Mouse (Mus musculus): ENCODE measurements at regions not wholly inside any gene's neighbourhood (a gene's known extent, or its start where the extent isn't known, plus 50 kb on each side); places are given as distances from the start of the nearest gene placed in this dataset.
A peak's percentile ranks its signal among the peaks of the same experiment; 100 is the strongest.

GRCm38 (mm10) chr8:30915601-30916171 lies 2512.8 kb upstream of the 5930422O12Rik start:
- Histone ChIP-seq H3K4me3 (peak overlapping the region; percentile 41), H3K27ac (peak overlapping the region; percentile 78), H3K27me3 (no peaks in the 10 kb centered on the region), H3K9me3 (no peaks in the 10 kb centered on the region), H3K4me1 (peaks cover 25% of the 10 kb centered on the region), H3K4me2 (peak overlapping the region; percentile 74), H3K9ac (peak overlapping the region; percentile 64), H3K36me3 (no peaks in the 10 kb centered on the region)
- WGBS: 10% methylated on average over 13 of the region's 13 CpGs
- peak; percentile 81; the same call in 1 of the 2 replicates for ATAC-seq (ENCODE audit: insufficient number of reproducible peaks, insufficient read depth, low FRiP score, low TSS enrichment, low read depth)

- no peak for ATAC-seq (ENCODE audit: insufficient number of reproducible peaks, insufficient read depth, low FRiP score, low TSS enrichment, low read depth)
- H3K36me3 ChIP-seq: no peaks in the 10 kb centered on the region
- peak overlapping the region; percentile 41 for H3K4me3 ChIP-seq
- 6% methylated on average over 12 of the region's 12 CpGs for WGBS
- peak overlapping the region; percentile 74 for H3K4me2 ChIP-seq
- H3K9ac ChIP-seq: peak overlapping the region; percentile 64
- H3K4me1 ChIP-seq: peaks cover 25% of the 10 kb centered on the region
- H3K27me3 ChIP-seq: no peaks in the 10 kb centered on the region
- peak overlapping the region; percentile 79 for H3K27ac ChIP-seq
- H3K9me3 ChIP-seq: no peaks in the 10 kb centered on the region
These were observed 2512.2 kb upstream of the 5930422O12Rik start for GRCm38 (mm10) chr8:30916184-30916751.

DNA sequence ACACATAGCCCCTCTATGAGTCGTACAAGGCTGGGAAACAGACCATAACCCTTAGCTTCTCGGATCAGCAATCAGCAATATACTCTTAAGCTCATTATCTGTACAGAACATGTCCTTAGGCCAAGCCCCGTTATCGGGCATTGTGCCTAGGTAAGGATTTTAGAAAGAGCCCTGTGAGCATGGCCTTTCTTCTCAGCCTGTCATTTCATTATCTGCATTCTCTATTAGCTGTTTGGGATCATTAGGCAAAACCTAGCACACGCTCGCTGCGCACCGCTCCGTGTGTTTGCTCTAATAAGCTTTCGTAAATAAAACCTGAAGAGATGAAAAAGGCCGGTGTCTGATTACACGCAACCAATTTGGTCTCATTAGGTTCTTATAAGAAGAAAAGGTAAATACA lies 2507.1 kb upstream of the 5930422O12Rik start:
- Histone ChIP-seq H3K27ac (no peak overlapping the region), H3K4me2 (no peak overlapping the region), H3K4me1 (peaks cover 7% of the 10 kb centered on the region), H3K9me3 (no peaks in the 10 kb centered on the region), H3K36me3 (no peaks in the 10 kb centered on the region), H3K9ac (no peak overlapping the region), H3K27me3 (0 out of 2 replicates have a peak, but pooled peaks cover 4% of the 10 kb centered on the region), H3K4me3 (no peak overlapping the region)
- 82% methylated on average over 12 of the region's 12 CpGs for WGBS
- no peak for ATAC-seq (ENCODE audit: insufficient number of reproducible peaks, insufficient read depth, low FRiP score, low TSS enrichment, low read depth)

DNA sequence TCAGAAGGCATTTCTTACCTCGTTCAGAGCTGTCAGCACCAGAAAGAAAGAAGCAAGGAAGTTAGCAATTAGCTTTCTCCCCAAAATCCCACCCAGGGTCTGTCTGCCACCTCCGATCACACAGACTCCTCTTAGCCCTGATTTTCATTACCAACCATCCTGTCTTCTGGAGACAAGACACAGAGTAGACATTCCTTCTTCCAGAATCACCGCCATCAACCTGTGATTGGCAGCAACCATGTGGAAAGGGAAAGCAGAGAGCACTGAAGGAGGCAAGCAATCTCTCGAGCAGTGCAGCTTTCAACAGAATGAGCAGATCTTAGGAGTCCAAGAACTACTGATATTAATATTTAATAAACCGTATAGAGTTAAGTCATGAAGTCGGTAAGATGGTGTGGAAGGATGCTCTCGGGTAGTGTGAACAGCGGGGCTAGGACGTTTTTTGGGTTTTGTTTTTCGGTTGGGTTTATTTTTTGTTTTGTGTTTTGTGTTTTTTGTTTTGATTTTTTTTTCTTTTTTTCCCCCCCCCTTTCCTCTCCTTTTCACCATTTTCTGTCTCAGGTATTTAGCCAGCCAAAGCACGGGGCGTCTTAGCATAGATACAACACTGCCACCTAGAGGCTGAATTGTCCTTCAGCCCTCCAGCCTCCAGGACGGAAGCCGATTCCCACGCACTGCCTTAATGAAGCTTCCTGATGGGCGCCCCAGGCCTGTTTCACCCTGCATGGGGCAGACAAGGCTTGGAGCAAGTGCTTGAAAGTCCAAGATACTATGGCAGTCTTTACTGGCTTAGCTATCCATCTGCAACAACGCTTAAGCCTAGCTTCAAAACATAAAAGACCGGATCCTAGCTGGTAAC lies 2505.0 kb upstream of the 5930422O12Rik start:
- Histone ChIP-seq H3K4me1 (no peaks in the 10 kb centered on the region), H3K4me3 (peak overlapping the region; percentile 22; the same call in 1 of the 2 replicates), H3K27ac (0 out of 2 replicates have a peak overlapping the region, but pooled peaks have one; percentile 3), H3K9me3 (no peaks in the 10 kb centered on the region), H3K27me3 (0 out of 2 replicates have a peak, but pooled peaks cover 4% of the 10 kb centered on the region), H3K9ac (no peak overlapping the region), H3K36me3 (no peaks in the 10 kb centered on the region), H3K4me2 (peak overlapping the region; percentile 47)
- 30% methylated on average over 18 of the region's 18 CpGs for WGBS
- ATAC-seq (ENCODE audit: insufficient number of reproducible peaks, insufficient read depth, low FRiP score, low TSS enrichment, low read depth): 0 out of 2 replicates have a peak, but pooled peaks have one; percentile 67

DNA sequence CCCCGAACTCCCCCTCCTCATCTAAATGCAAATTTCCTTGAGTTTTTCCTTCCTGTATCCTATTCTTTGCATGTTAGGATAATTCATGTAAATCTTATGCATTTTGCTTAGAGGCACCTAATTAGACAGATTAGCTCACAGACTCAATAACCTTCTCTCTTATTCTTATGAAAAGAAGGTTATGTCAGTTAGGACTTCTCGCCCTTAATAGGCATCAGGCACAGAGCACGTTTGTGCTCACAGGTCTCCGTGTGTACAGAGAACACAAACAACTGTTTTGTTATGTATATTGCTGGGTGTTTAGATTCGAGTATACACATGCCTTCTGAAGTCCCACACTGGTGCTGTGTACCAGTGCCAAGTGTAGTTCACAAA lies 2504.4 kb upstream of the 5930422O12Rik start:
- Histone ChIP-seq H3K9ac (no peak overlapping the region), H3K9me3 (no peaks in the 10 kb centered on the region), H3K4me3 (peak overlapping the region; percentile 22; the same call in 1 of the 2 replicates), H3K4me1 (no peaks in the 10 kb centered on the region), H3K4me2 (peak overlapping the region; percentile 47), H3K36me3 (no peaks in the 10 kb centered on the region), H3K27ac (no peak overlapping the region), H3K27me3 (0 out of 2 replicates have a peak, but pooled peaks cover 4% of the 10 kb centered on the region)
- no peak for ATAC-seq (ENCODE audit: insufficient number of reproducible peaks, insufficient read depth, low FRiP score, low TSS enrichment, low read depth)
- WGBS: 25% methylated on average over 5 of the region's 5 CpGs

- 57% methylated on average over 6 of the region's 6 CpGs for WGBS
- H3K4me1 ChIP-seq: no peaks in the 10 kb centered on the region
- 0 out of 2 replicates have a peak, but pooled peaks cover 4% of the 10 kb centered on the region for H3K27me3 ChIP-seq
- no peaks in the 10 kb centered on the region for H3K9me3 ChIP-seq
- H3K4me3 ChIP-seq: no peak overlapping the region
- H3K9ac ChIP-seq: no peak overlapping the region
- H3K36me3 ChIP-seq: no peaks in the 10 kb centered on the region
- no peak for ATAC-seq (ENCODE audit: insufficient number of reproducible peaks, insufficient read depth, low FRiP score, low TSS enrichment, low read depth)
- H3K4me2 ChIP-seq: no peak overlapping the region
- no peak overlapping the region for H3K27ac ChIP-seq
These were observed 2503.9 kb upstream of the 5930422O12Rik start for GRCm38 (mm10) chr8:30924656-30925055.

DNA sequence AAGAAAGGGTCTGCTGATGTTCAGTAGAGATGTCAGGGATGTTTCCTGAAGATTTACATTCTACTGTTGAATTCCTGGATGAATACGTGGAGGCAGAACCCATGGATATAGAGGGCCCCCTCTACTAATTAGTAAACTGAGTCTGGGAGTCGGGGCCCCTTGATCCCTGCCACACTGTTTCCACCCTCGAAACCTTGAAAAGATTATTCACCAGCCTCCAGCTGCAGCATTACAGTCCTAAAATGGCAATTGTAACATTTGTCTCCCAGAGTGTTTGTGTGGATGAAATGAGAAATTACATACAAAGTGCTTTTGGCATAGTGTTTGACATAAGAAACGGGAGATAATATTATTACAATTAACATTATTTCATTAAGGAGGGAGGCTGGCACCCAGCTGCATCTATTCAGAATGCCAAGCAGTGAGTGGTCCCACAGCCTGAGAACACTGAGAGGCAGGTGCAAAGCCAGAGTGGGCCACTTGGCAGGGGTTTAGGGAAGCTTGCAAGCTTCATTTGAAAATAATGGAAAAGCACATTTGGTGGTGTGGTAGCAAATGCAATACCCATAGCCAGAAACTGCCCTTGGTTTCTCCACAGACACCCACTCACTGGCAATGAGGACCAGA lies 2490.9 kb upstream of the 5930422O12Rik start:
- no peak overlapping the region for H3K4me2 ChIP-seq
- no peak overlapping the region for H3K9ac ChIP-seq
- no peaks in the 10 kb centered on the region for H3K9me3 ChIP-seq
- WGBS: 72% methylated on average over 4 of the region's 4 CpGs
- no peak overlapping the region for H3K27ac ChIP-seq
- H3K4me3 ChIP-seq: no peak overlapping the region
- no peaks in the 10 kb centered on the region for H3K27me3 ChIP-seq
- H3K36me3 ChIP-seq: no peaks in the 10 kb centered on the region
- peaks cover 12% of the 10 kb centered on the region for H3K4me1 ChIP-seq
- no peak for ATAC-seq (ENCODE audit: insufficient number of reproducible peaks, insufficient read depth, low FRiP score, low TSS enrichment, low read depth)

- no peak for ATAC-seq (ENCODE audit: insufficient number of reproducible peaks, insufficient read depth, low FRiP score, low TSS enrichment, low read depth)
- H3K9me3 ChIP-seq: no peaks in the 10 kb centered on the region
These were observed 2487.6 kb upstream of the 5930422O12Rik start for GRCm38 (mm10) chr8:30940901-30941300.

DNA sequence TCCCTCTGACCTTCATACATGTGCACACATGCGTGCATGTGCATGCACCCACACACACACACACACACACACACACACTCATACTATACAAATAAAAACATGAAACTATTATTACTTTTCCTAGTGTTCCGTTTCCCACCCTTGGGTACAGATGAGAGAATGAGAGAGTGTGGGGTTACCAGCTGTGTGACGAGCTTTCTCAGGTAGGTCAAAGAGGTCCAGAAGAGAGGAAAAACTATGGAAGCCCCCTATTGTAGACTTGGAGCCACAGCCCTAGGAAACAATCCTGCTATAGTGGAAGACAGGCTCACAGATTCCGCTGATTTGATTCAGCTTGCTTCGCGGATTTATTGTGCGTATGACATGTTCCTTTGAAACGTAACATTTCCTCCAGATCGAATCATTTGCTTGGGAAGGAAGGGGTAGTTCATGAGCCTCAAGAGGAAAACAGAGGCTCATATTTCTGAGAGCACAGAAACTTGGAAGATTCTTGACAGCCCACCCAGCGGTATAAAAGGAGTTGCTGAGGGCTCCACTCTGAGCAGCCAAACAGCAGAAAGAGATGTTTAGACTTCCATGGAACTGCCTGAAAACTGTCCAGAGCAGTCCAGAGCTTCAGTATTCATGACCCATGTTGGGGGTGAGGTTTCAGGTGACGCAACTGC lies 2486.9 kb upstream of the 5930422O12Rik start:
- peak overlapping the region; percentile 51 for H3K27ac ChIP-seq
- 44% methylated on average over 11 of the region's 11 CpGs for WGBS
- no peaks in the 10 kb centered on the region for H3K9me3 ChIP-seq
- peak overlapping the region; percentile 5; the same call in 1 of the 2 replicates for H3K4me2 ChIP-seq
- H3K27me3 ChIP-seq: no peaks in the 10 kb centered on the region
- H3K4me3 ChIP-seq: no peak overlapping the region
- peaks cover 17% of the 10 kb centered on the region for H3K4me1 ChIP-seq
- no peak for ATAC-seq (ENCODE audit: insufficient number of reproducible peaks, insufficient read depth, low FRiP score, low TSS enrichment, low read depth)
- H3K9ac ChIP-seq: no peak overlapping the region
- H3K36me3 ChIP-seq: no peaks in the 10 kb centered on the region

More at GRCm38 (mm10) chr8:30940901-30941300, 2487.6 kb upstream of the 5930422O12Rik start:
- no peaks in the 10 kb centered on the region for H3K27me3 ChIP-seq
- no peak overlapping the region for H3K4me2 ChIP-seq
- 30% methylated on average over 4 of the region's 4 CpGs for WGBS
- H3K9ac ChIP-seq: no peak overlapping the region
- H3K4me1 ChIP-seq: peaks cover 12% of the 10 kb centered on the region
- H3K36me3 ChIP-seq: no peaks in the 10 kb centered on the region
- H3K27ac ChIP-seq: peak overlapping the region; percentile 51; the same call in 1 of the 2 replicates
- H3K4me3 ChIP-seq: no peak overlapping the region

DNA sequence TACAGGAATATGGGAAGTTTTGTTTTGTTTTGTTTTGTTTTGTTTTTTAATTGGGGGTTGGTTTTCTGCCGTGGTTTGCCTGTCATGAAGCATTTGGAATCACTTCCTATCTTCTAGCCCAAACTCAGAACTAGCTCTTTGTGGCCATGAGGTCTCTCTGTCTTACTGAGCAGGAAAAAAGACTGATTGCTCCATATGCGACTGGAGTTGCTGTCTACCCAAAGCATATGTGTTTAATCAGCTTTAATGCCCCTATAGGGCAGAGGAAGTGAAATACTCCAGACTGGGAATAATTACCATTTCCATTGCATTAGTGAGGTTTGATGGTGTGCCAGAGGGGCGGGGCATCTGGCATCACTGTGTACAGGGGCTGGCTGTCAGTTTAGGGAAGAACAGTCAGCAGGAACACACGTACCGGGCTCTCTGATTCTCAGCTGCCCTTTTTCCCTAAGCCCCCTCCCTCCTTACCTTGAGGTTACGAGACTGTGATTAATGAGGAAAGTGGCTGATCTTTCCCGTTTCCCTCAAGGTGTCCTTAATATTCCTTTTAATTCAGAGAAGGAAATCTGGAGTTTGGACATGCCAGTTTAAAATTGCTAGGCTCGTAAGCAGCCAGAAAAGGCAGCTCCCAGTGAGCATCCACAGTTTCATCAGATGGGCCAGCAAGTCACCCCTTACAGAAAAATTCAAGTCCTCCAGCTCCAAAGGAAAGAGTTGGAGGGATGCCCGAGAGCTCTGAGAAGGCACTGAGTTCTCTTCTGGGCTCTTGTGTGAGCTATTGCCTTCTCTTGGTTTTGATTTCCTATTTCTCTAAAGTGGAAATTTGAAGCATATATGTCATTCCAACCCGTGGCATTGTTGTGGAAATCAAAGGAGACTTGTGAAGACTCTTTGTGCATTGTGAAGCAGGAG lies 2482.1 kb upstream of the 5930422O12Rik start:
- no peak overlapping the region for H3K4me3 ChIP-seq
- peak overlapping the region; percentile 68 for H3K27ac ChIP-seq
- H3K4me2 ChIP-seq: 0 out of 2 replicates have a peak overlapping the region, but pooled peaks have one; percentile 18
- no peaks in the 10 kb centered on the region for H3K27me3 ChIP-seq
- WGBS: 28% methylated on average over 10 of the region's 10 CpGs
- H3K36me3 ChIP-seq: no peaks in the 10 kb centered on the region
- peak; percentile 78 for ATAC-seq (ENCODE audit: insufficient number of reproducible peaks, insufficient read depth, low FRiP score, low TSS enrichment, low read depth)
- no peaks in the 10 kb centered on the region for H3K9me3 ChIP-seq
- no peak overlapping the region for H3K9ac ChIP-seq
- H3K4me1 ChIP-seq: peaks cover 7% of the 10 kb centered on the region
